Mouse (Mus musculus): ENCODE data around the gene Calcb.

The Calcb gene

DNA sequence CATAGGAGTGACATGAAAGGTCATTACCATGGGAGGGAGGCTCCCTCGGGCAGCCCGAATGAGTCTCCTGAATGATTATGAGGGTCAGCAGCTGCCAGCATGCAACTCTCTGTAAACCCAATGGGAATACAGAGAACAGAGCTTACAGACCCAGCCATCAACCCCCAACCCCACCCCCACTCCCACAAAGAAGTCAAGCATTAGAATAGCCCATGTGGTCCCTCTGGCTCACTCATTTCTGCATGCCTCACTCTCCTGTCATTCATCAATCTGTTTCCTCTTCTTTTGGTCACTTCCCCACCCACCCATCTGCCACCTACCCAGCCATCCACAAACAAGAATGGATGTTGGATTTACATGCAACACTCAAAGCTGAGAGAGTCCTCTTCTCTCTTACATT, 35.0 kb downstream of the Calcb start:
- no peak for DNase-seq (ENCODE audit: low spot score in 2 of 2)

DNA sequence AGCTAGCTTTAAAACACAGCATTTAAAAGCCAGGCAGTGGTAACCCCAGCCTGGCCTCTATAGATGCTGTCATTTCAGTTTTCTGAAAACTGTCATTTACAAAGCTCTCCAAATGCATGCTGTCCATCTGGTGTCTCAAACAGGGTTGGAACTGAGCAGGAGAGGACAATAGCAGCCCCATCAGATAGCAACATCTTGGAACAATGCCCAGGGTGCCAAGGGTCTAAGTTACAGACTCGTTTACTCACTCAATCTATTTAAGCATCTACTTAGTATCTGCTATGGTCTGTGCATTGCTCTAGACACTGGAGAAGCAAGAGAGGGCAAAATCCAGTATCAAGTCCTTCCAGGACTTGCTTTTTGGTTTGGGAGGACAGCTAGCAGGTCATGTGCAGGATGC, 35.8 kb downstream of the Calcb start:
- no peak for DNase-seq (ENCODE audit: low spot score in 2 of 2)

DNA sequence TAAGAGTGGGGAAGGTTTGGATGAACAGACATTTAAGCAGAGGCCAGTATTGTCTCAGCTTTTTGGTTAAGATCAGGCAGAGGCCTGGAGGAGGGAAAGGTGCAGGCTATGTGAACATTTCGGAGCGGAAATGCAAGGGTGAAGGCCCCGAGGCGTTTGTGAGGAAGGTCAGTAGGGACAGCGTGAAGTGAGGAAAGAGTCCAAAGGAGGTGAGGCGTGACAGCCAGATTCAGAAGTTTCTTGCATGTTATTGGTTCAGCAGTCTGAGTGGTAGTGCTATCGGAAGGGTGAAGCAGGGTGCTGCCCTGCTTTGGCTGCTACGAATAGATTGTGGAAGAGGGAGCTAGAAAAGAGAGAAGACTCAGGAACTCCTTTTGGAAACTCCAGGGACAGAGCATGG, 36.2 kb downstream of the Calcb start:
- no peak for DNase-seq (ENCODE audit: low spot score in 2 of 2)

DNA sequence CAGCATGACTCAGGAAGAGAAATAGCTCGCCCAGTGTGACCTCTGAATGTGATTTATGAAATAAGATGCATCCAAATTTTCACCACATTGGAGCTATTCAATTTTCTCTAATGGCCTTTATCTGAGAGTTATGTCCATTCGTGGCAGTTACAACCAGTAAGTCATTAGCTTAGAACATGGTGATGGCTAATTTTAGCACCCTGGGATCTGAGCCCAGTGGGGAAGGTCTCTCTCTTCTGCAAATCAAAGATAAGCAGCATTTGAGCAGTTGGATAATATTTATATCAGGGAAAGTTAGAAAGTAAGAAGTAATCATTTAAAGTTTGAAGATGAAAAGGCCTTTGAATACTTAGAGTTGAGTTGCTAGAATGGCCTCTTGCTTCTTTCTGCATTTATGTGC, 44.2 kb downstream of the Calcb start:
- no peak for DNase-seq (ENCODE audit: low spot score in 2 of 2)

DNA sequence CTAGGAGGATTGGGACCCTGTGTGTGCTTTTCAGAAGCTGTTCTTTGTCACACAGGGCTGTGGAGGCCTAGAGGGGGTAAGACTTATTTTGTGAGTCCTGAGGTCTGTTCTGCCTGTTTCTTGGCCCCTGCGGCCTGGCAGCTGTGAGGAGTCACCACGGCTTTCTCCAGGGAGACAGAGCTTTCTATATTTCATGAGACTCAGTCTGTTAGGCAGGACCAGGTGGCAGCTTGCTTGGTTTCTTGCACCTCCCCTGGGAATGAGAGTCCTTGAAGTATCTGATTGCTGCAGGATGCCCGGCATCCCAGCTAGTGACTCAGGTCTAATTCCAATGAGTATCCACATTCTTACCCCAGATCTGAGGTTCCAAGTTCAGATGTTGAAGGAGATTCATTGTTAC, 46.8 kb downstream of the Calcb start:
- no peak for DNase-seq (ENCODE audit: low spot score in 2 of 2)

DNA sequence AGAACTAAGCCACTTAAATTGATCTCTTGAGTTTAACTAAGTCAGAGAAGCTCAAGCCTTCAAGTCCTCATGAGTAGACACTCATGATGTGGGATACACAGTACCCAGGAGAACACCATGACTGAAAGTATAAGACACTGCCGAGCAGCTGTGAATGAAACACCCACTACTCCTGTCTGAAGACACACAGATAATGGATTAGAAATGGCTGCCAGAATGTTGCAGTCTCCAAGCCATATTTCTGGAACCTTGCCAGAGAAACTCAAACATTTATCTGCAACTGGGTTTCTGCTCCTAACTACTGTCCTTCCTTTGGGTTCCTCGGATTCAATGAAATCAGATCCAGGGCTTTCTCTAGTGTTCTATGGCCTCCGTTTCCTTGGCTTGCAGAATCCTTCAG, 48.1 kb downstream of the Calcb start:
- no peak for DNase-seq (ENCODE audit: low spot score in 2 of 2)

DNA sequence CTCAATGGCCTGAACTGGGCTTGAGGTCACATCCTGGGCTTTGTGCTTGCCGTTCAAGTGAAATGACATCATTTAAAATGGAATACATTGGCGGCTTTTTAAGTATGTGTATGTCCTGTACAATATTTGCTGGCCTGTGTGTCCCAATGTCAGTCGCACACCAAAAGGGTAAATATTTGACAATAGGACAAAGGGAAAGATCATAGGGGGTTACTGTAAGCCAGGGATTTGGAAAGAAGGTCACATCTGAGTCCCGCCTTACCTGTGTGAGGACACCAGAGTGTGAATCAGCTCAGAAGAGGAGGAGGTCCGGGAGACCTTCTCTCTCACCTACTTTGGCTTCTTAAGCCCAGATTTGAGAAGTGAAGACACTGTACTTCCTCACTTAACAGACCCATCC, 50.1 kb downstream of the Calcb start:
- DNase-seq (ENCODE audit: low spot score in 2 of 2), result no peak

DNA sequence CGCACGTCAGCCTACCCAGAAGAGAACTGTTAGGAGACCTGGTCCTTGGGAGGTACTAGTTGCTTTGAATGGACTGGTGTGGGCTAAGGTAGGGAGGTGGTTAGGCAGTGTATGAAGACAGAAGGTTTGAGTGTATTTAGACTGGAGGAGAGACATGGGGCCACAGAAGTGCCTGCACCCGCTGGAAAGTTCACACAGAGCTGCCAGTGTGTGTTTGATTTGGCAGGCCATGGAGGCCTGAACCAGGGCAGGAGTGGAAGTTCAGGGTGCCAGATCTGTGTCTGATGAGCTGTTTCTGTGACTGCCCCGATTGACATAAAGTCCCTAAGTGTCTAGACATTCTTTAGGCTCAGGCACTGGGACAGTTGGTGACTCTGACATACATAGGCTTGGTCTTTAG, 50.6 kb downstream of the Calcb start:
- no peak for DNase-seq (ENCODE audit: low spot score in 2 of 2)

DNA sequence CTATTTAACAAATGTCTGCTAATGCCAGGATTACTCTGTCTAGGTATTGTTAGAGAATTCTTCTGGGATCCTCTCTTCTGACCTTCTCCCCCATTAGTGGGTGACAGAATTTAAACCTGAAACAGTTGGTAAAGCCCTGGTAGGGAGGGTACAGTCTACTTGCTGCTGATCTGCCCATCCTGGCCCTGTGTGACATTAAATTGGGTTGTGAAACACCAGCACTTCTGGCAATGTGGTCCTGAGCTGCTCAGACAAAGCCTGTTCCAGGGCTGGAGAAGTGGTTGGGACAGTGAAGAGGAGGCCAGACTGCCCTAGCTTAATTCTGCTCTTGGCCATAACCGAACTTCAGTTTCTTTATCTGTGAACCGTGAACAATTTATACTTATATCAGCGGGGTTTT, 52.1 kb downstream of the Calcb start:
- no peak for DNase-seq (ENCODE audit: low spot score in 2 of 2)

DNA sequence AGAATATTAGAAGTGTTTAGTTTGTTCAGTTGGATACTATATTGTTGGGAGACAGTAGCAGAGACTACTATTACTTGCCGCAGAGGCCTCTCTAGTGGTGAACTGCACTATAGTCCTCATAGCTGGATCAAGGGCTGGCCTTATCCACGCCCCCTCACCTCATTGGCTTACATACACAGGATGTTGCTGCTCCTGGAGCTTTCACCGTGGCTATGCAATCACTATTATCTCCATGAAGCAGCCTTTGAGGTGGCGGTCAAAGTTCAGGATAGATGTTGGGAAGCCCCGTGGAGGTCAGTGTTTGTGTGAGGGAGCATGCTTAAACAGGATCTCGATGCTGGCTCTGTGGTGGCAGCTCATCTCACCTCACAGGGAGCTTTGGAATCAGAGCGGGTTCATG, 53.4 kb downstream of the Calcb start:
- DNase-seq (ENCODE audit: low spot score in 2 of 2), result no peak
